Mouse (Mus musculus) liver, embryonic 11.5 days (tissue): ENCODE results near the gene Gm37240. TPM values are rescaled to one million over a fixed set of nuclear protein-coding genes. Genes with fewer than 3 reads are reported as not detected.

Experiments used
- ATAC-seq: fragments of 200-750 bp; cut with Nextera tagmentation; replicated peaks from 2 replicates; pipeline ENCODE4 v1.8.0; 2017; ENCODE audit warnings: moderate number of reproducible peaks, mild to moderate bottlenecking, moderate TSS enrichment, moderate library complexity; ENCODE audit not compliant: low FRiP score
- DNase-seq: peaks from one replicate; pipeline ENCODE4 v3.0.0-alpha.2; 2017; ENCODE audit warnings: low spot score
- H3K27ac ChIP-seq: fragments of 300-500 bp; sonication (generic); 2 replicates; pipeline ENCODE4 v1.5.1; 2014; ENCODE audit warnings: mild to moderate bottlenecking, low read depth, low read length, control low read depth
- H3K27me3 ChIP-seq: fragments of 300-500 bp; sonication (generic); replicated peaks from 2 replicates; pipeline ENCODE4 v1.6.1; 2014; ENCODE audit warnings: low read length, mixed read lengths; ENCODE audit not compliant: control insufficient read depth, insufficient read depth
- H3K36me3 ChIP-seq: fragments of 300-500 bp; sonication (generic); 2 replicates; pipeline ENCODE4 v1.6.1; 2014; ENCODE audit warnings: mild to moderate bottlenecking, low read length, moderate library complexity, mixed read lengths; ENCODE audit not compliant: control insufficient read depth, insufficient read depth
- H3K4me1 ChIP-seq: fragments of 300-500 bp; sonication (generic); replicated peaks from 2 replicates; pipeline ENCODE4 v1.6.1; 2014; ENCODE audit warnings: low read length, mixed read lengths; ENCODE audit not compliant: control insufficient read depth, insufficient read depth
- H3K4me2 ChIP-seq: fragments of 300-500 bp; sonication (generic); 2 replicates; pipeline ENCODE4 v1.6.1; 2014; ENCODE audit warnings: mild to moderate bottlenecking, control low read depth, moderate library complexity
- H3K4me3 ChIP-seq: fragments of 300-500 bp; sonication (generic); 2 replicates; pipeline ENCODE4 v1.5.1; 2014; ENCODE audit warnings: low read depth, low read length, control low read depth
- H3K9ac ChIP-seq: fragments of 300-500 bp; sonication (generic); 2 replicates; pipeline ENCODE4 v1.6.1; 2014; ENCODE audit warnings: low read depth, low read length, control low read depth
- H3K9me3 ChIP-seq: fragments of 300-500 bp; sonication (generic); 2 replicates; pipeline ENCODE4 v1.6.1; 2016; ENCODE audit warnings: low read length, inconsistent platforms, mixed read lengths; ENCODE audit not compliant: control insufficient read depth
- WGBS: fragments of 180-500 bp; shearing (Covaris S2); extraction: QIAGEN DNeasy Blood & Tissue Kit; methylation state at CpG from one replicate; pipeline ENCODE4 v1.1.7; 2014; 5-methylcytosine and 5-hydroxymethylcytosine counted together
- polyA plus RNA-seq: library from polyadenylated mRNA; unstranded; fragments of >200 nt; fragmentation: Nextera tagmentation; extraction: Ambion mirVana; gene quantifications from 2 replicates; pipeline ENCODE4 v1.2.1, GENCODE M21; 2014

Gene Gm37240
- polyA plus RNA-seq, 1 experiment from 2014 or later: 1.6 TPM

GRCm38 (mm10) chr3:85521311-85521907 is 365.9 kb downstream of the Gm37240 start:
- Histone ChIP-seq H3K27me3 (no peaks in the 10 kb centered on the region), H3K4me1 (no peaks in the 10 kb centered on the region), H3K4me2 (no peak overlapping the region), H3K9ac (no peak overlapping the region), H3K36me3 (no peaks in the 10 kb centered on the region), H3K27ac (no peak overlapping the region), H3K4me3 (no peak overlapping the region), H3K9me3 (no peaks in the 10 kb centered on the region)
- DNase-seq (no peak), ATAC-seq (no peak)
- 80% methylated on average over 1 of the region's 1 CpGs for WGBS

GRCm38 (mm10) chr3:85518668-85519067 is 368.6 kb downstream of the Gm37240 start:
- Histone ChIP-seq H3K4me3 (no peak overlapping the region), H3K9me3 (no peaks in the 10 kb centered on the region), H3K36me3 (no peaks in the 10 kb centered on the region), H3K27me3 (no peaks in the 10 kb centered on the region), H3K9ac (no peak overlapping the region), H3K4me1 (no peaks in the 10 kb centered on the region), H3K27ac (no peak overlapping the region), H3K4me2 (no peak overlapping the region)
- no peak for ATAC-seq
- DNase-seq: no peak
- 74% methylated on average over 8 of the region's 8 CpGs for WGBS

- no peaks in the 10 kb centered on the region for H3K9me3 ChIP-seq
- DNase-seq: no peak
- no peak overlapping the region for H3K4me2 ChIP-seq
- no peak overlapping the region for H3K9ac ChIP-seq
- ATAC-seq: no peak
- no peaks in the 10 kb centered on the region for H3K4me1 ChIP-seq
- no peaks in the 10 kb centered on the region for H3K27me3 ChIP-seq
- no peak overlapping the region for H3K27ac ChIP-seq
- no peak overlapping the region for H3K4me3 ChIP-seq
- no peaks in the 10 kb centered on the region for H3K36me3 ChIP-seq
- WGBS: 75% methylated on average over 1 of the region's 1 CpGs
Observed at GRCm38 (mm10) chr3:85518072-85518471, 369.2 kb downstream of the Gm37240 start.

- Histone ChIP-seq H3K4me2 (no peak overlapping the region), H3K27ac (no peak overlapping the region), H3K36me3 (no peaks in the 10 kb centered on the region), H3K9me3 (no peaks in the 10 kb centered on the region), H3K27me3 (no peaks in the 10 kb centered on the region), H3K9ac (no peak overlapping the region), H3K4me3 (no peak overlapping the region), H3K4me1 (no peaks in the 10 kb centered on the region)
- no peak for DNase-seq
- no peak for ATAC-seq
- WGBS: 67% methylated on average over 11 of the region's 11 CpGs
Observed at GRCm38 (mm10) chr3:85516739-85517396, 370.4 kb downstream of the Gm37240 start.

GRCm38 (mm10) chr3:85514700-85515099 is 372.6 kb downstream of the Gm37240 start:
- DNase-seq (no peak), ATAC-seq (no peak)
- Histone ChIP-seq H3K4me3 (no peak overlapping the region), H3K4me2 (no peak overlapping the region), H3K27me3 (no peaks in the 10 kb centered on the region), H3K9me3 (no peaks in the 10 kb centered on the region), H3K36me3 (no peaks in the 10 kb centered on the region), H3K27ac (no peak overlapping the region), H3K9ac (no peak overlapping the region), H3K4me1 (no peaks in the 10 kb centered on the region)
- 80% methylated on average over 11 of the region's 11 CpGs for WGBS

- Histone ChIP-seq H3K4me3 (no peak overlapping the region), H3K27me3 (no peaks in the 10 kb centered on the region), H3K9ac (no peak overlapping the region), H3K36me3 (no peaks in the 10 kb centered on the region), H3K9me3 (no peaks in the 10 kb centered on the region), H3K4me2 (no peak overlapping the region), H3K4me1 (no peaks in the 10 kb centered on the region), H3K27ac (no peak overlapping the region)
- DNase-seq (no peak), ATAC-seq (no peak)
- WGBS: 90% methylated on average over 5 of the region's 5 CpGs
Observed at GRCm38 (mm10) chr3:85508717-85509279, 378.5 kb downstream of the Gm37240 start.

GRCm38 (mm10) chr3:85500096-85500495 is 387.2 kb downstream of the Gm37240 start:
- no peak overlapping the region for H3K4me3 ChIP-seq
- no peak overlapping the region for H3K4me2 ChIP-seq
- ATAC-seq (no peak), DNase-seq (no peak)
- H3K36me3 ChIP-seq: no peaks in the 10 kb centered on the region
- no peaks in the 10 kb centered on the region for H3K4me1 ChIP-seq
- 74% methylated on average over 3 of the region's 3 CpGs for WGBS
- no peak overlapping the region for H3K27ac ChIP-seq
- H3K9me3 ChIP-seq: no peaks in the 10 kb centered on the region
- H3K9ac ChIP-seq: no peak overlapping the region
- no peaks in the 10 kb centered on the region for H3K27me3 ChIP-seq

GRCm38 (mm10) chr3:85496146-85496545 is 391.2 kb downstream of the Gm37240 start:
- H3K4me2 ChIP-seq: no peak overlapping the region
- H3K9me3 ChIP-seq: no peaks in the 10 kb centered on the region
- no peak overlapping the region for H3K27ac ChIP-seq
- WGBS: 76% methylated on average over 4 of the region's 4 CpGs
- no peaks in the 10 kb centered on the region for H3K36me3 ChIP-seq
- H3K4me1 ChIP-seq: no peaks in the 10 kb centered on the region
- no peak overlapping the region for H3K9ac ChIP-seq
- ATAC-seq (no peak), DNase-seq (no peak)
- H3K27me3 ChIP-seq: no peaks in the 10 kb centered on the region
- H3K4me3 ChIP-seq: no peak overlapping the region

- no peaks in the 10 kb centered on the region for H3K9me3 ChIP-seq
- no peak overlapping the region for H3K4me3 ChIP-seq
- H3K4me2 ChIP-seq: no peak overlapping the region
- no peaks in the 10 kb centered on the region for H3K4me1 ChIP-seq
- H3K27me3 ChIP-seq: no peaks in the 10 kb centered on the region
- no peaks in the 10 kb centered on the region for H3K36me3 ChIP-seq
- 74% methylated on average over 8 of the region's 8 CpGs for WGBS
- DNase-seq (no peak), ATAC-seq (no peak)
- H3K27ac ChIP-seq: no peak overlapping the region
- no peak overlapping the region for H3K9ac ChIP-seq
Observed at GRCm38 (mm10) chr3:85493796-85494195, 393.5 kb downstream of the Gm37240 start.
